Mouse (Mus musculus) naive thymus-derived CD4-positive, alpha-beta T cell, adult 2 months (primary cell): ENCODE results near the gene Dnajc17.

Experiments
- DNase-seq: peaks from one replicate; pipeline ENCODE4 v3.0.0-alpha.2; 2011; ENCODE audit warnings: low read depth

Dnajc17 gene

DNA sequence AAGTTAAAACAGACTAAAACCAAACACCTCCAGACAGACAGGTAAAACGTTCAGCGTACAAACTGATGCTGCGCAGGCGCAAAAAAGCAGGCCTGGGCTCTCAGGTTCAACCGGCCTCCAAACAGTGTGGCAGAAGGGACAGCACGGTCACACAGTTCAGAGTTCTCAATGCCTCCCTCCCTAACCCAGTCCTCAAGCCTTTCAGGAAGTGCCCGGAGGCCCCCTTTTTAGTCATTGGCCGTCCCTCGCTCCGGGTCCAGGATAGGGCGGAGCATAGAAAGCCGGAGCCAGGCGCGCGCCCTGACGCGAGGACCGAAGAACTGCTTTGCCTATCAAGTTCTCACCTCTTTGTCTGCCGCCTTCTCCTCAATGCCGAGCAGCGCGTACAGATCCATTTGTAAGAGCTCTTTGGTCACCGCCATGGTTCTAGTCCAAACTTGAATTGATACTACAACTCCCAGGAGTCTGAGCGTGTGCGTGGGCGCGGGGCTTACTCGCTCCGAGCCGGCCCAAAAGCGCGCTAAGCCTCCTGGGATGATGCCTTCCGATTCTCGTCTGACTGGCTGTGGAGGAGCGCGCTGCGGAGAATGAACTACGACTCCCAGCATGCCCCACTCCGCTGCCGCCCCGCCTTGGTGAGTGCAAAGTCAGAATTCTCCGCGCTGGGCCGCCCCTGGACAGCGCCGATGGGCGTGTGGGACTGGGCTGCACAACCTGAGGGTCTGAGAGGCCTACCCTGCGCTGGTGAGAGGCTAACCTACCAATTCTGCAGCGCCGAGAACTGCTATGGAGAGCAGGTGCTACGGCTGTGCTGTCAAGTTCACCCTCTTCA is at the start of gene Dnajc17, which contains the start of gene Zfyve19:
Gene Dnajc17 (minus strand): TSS at position 452 of the 832 bp plus-strand sequence.
Gene Zfyve19 (plus strand): TSS at position 274 of the 832 bp plus-strand sequence.
- DNase-seq, result peak; percentile 95

- DNase-seq, result no peak
These were observed 46.4 kb upstream of the Dnajc17 start for GRCm38 (mm10) chr2:119254976-119255375.

- DNase-seq, result peak; percentile 90
These were observed 42.4 kb upstream of the Dnajc17 start for GRCm38 (mm10) chr2:119250826-119251478.

- DNase-seq, result no peak
These were observed 41.8 kb upstream of the Dnajc17 start for GRCm38 (mm10) chr2:119250377-119250776.

- DNase-seq, result no peak
These were observed 41.0 kb upstream of the Dnajc17 start for GRCm38 (mm10) chr2:119249592-119250061.

DNA sequence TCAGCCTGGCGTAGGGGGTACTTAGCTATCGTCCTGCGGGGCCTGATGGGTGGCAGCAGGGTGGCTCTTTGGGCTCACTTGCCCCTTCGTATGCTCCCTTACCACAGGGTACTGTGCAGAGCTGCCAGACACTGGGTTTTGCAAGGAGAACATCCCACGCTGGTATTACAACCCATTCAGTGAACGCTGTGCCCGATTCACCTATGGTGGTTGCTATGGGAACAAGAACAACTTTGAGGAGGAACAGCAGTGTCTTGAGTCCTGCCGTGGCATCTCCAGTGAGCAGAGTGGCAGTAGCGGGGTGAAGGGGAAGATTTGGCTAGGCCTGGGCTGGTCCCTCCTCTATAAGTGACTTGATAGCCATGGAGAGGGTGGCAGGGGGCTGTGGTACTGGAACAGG is 39.3 kb upstream of the Dnajc17 start:
- DNase-seq, result no peak

DNA sequence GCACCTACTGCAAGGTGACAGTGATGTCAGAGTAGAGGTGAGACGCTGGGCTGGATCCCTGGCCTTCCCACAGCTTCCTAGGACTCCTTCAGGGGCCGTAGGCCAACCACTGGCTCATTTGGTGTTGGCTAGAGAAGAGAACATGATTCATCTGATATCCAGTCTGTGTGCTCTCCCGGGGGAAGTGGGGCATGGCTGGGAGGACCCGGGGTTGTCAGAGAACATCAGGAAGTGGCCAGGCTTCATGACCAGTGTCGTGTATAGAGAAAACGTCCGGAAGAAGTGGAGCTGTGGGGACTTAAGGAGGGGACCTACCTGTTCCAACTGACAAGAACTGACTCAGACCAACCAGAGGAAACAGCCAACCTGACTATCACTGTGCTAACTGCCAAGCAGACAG is 36.7 kb upstream of the Dnajc17 start:
- no peak for DNase-seq

GRCm38 (mm10) chr2:119242548-119242947 is 34.0 kb upstream of the Dnajc17 start:
- no peak for DNase-seq

DNA sequence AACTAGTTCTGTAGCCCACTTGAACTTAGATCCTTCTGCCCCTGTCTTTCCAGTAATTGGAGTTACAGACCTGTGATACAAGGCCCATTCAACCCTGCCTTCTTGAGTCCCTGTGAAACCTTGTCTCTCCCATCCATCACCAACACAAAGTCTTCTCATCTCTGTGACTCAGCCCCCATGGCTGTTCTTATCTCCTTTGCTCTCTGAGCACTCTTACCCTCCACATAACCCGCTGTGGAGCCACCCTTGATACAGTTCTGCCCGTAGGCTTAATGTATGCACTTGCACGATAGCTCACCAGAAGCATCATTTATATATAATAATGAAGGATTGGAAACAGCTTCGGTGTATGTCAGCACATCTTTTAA is 32.2 kb upstream of the Dnajc17 start:
- DNase-seq, result no peak

GRCm38 (mm10) chr2:119240075-119240818 is 31.7 kb upstream of the Dnajc17 start:
- no peak for DNase-seq

- no peak for DNase-seq
These were observed 30.1 kb upstream of the Dnajc17 start for GRCm38 (mm10) chr2:119238671-119239070.

DNA sequence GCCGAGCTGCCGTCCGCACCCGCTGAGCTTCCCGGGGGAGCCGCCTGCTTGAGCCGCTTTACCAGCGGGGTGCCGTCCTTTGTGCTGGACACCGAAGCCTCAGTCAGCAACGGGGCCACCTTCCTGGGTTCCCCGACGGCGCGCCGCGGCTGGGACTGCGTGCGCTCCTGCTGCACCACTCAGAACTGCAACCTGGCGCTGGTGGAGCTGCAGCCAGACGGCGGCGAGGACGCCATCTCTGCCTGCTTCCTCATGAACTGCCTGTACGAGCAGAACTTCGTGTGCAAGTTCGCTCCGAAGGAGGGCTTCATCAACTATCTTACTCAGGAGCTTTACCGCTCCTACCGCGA is 29.3 kb upstream of the Dnajc17 start:
- no peak for DNase-seq

DNA sequence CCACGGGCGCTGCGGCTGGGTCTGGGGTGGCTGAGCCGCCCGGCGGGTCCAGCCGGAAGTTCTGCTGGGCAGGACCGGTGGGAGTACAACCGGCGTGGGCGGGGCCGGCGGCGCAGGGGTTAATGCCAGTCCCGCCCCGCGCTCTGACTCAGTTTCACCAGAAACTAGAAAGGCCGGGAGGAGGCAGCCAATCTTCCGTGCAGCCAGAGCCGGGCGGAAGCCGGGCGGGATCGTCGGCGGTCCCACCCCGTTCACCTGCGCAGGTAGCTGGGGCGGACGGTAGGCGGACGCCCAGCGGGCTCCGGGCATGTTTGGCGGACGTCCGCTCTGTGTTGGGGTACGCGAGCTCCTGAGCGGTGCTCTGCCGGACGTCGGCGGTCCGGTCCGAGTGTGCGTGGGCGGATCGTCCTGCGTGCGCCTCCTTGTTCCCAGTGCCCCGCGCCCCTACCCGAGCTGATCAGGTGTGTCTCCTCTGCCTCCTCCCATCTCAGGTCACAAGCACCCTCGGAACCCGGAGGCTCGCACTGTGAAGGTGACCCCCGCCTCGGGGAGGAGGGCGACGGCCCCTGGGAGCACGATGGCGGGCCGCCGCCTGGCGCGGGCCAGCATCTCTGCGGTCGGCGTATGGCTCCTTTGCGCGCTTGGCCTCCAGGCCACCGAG is 28.7 kb upstream of the Dnajc17 start, which contains the start of gene Spint1:
Gene Spint1 (plus strand): TSS at position 153 of the 661 bp plus-strand sequence.
- no peak for DNase-seq

DNA sequence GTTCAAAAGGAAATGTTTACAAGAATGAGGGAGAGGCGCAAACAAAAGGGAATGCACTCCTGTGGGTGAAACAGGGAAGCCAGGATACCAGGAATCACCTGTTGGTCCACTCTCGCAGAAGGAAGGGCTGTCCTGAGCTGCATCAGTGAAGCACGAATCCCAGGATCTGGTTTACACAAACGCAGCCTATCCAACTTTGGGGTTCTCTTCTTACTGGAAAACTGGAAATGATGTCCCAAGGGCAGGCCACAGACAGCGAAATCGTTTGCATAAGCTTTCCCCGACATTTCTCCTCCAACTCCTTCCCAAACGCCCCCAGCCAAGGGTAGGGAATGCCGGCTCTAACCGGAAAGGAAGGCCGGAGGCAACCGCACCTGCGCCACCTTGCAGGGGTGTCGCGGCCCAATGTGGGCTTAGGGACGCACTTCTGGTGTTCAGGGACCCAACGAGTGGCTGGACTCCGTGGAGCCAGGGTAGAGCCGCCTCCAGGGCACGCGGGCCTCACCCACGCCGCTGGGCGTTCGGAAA is 28.2 kb upstream of the Dnajc17 start:
- DNase-seq, result no peak

DNA sequence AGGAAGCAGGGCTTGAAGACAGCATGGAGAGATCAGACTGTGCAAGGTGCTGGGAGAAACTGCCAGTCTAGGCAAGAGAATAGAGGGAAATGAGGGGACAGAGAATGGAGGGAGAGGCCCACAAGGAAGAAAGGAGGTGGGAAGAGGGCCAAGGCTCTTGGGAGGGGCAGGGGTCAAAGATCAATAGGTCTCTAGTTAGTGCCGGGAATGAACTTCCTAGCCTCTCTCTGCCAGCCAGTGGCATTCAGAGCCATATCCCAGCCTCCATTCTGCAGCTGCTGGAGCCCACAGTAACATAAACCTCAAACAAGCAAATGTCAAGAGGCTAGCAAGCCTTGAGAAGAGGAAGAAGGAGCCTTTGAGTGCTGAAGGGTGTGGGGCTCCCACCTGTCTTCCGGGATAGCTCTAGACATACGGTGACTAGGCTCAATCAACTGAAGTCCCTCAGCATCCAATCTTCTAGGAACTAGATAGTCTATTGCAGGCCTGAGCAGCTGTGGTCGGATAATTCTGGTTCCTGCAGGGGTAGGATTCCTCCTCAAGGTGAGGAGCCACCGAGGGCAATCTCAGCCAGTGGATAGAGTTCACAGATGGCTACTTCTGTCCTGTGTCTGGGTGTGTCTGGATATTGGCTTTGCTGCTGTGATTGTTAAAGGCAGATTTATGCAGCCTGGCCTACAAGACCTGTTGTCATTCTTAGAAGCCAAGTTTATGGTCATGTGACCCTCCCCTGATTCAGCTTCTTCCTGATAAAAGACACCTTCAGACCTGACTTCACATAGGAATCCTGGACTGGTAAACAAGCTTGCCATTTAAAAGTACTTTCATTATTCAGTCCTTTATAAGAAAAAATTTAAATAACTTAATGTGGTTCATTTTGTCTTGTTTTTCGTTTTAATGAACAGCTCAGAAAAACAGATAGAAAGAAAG is 21.4 kb upstream of the Dnajc17 start, which contains the start of gene Ppp1r14d:
Gene Ppp1r14d (minus strand): TSS at position 132 of the 930 bp plus-strand sequence.
- no peak for DNase-seq

GRCm38 (mm10) chr2:119209176-119209507 is 547 bp upstream of the Dnajc17 start:
- no peak for DNase-seq

- DNase-seq, result no peak
These were observed 643 bp downstream of the Dnajc17 start for GRCm38 (mm10) chr2:119207961-119208343.

- no peak for DNase-seq
These were observed 4.6 kb downstream of the Dnajc17 start for GRCm38 (mm10) chr2:119203871-119204460.

DNA sequence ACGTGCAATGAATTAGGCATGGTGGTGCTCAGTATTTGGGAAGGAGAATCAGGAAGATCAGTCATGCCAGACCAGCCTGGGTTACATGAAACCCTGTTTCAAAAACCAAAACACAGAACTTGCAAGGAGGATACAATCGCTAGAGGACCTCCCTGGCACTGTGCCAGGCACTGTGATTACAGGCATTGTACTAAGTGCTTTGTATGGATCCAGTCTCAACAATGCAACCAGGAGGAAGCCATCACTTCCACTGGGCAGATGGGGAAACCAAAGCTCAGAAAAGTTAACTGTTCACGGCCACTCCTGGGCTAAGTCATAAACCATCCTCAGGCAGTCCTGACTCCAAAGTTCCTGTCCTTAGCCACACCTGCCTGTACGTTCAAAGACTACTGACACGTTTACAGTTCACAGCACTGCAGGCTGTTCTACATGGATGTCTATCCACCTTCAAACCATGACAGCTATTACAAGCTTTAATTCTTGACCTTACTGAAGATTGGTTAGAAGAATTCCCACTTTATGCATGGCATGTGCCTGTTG is 5.6 kb downstream of the Dnajc17 start:
- DNase-seq, result no peak

- no peak for DNase-seq
These were observed 9.7 kb downstream of the Dnajc17 start for GRCm38 (mm10) chr2:119198934-119199333.
